Mouse (Mus musculus): Measurements from ENCODE around the gene Arglu1. TPM values are rescaled to one million over a fixed set of nuclear protein-coding genes. Genes with fewer than 3 reads are reported as not detected.

Gene Arglu1
- 100 to 1,000 TPM; 101 to 130 TPM for polyA plus RNA-seq (2017; shearing (Covaris generic))

DNA sequence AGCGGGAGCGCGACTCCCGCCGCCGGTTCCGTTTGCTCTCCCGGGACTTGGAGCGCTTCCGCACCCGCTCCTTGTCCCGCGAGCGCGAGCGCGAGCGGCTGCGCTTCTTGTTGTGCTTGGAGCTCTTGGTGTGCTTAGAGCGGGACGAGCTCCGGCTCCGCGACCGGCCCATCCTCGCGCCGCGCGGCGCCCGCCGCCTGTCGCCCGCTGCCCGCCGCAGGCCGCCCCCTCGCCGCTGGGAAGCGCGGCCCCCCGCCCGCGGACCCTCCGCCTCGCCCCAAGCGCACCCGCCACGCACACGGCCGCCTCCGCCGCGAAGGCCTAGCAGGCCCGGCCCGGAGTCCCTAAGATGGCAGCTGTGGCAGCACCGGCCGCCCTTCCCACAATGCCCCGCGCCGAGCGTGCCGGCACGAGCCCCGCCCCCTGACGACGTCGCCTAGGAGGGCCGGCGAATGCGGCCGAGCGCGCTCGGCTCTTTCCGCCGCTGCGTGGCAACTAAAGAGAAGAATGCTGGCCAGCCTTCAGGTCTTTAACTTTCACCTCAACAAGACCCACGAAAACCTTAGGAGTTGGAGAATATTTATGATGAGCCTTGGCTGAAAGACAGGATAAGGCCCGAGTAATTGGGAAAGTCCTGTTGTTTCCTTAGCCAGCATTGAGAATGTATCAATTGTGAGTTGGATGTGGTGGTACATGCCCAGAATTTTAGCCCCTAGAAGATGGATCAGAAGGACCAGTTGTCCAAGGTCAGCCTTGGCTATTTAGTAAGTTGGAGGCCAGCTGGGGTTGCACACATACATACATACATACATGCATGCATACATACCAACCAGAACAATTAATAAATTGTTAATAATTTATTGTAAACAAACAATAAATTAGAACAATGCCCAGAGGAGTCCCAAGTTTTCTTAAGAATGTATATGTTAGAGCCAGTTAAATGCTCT, at the start of gene Arglu1:
Arglu1 (minus strand) TSS at position 376 of the 947 bp plus-strand sequence.

GRCm38 (mm10) chr8:8661103-8661758, 29.1 kb downstream of the Arglu1 start, which contains the start of gene Efnb2:
Gene Efnb2, minus strand, starts transcription at chr8:8661242.

Other genes starting within 250 kb of the Arglu1 start
- gene Efnb2, start 29.3 kb downstream of the Arglu1 start, polyA plus RNA-seq (2017; shearing (Covaris generic)) = under 1 TPM; 0.24 to 0.50 TPM